Mouse (Mus musculus): ENCODE measurements at regions not wholly inside any gene's neighbourhood (a gene's known extent, or its start where the extent isn't known, plus 50 kb on each side); places are given as distances from the start of the nearest gene placed in this dataset.

- 68% methylated on average over 7 of the region's 7 CpGs for WGBS
- no peak overlapping the region for H3K4me2 ChIP-seq (ENCODE audit: low read length)
- H3K4me1 ChIP-seq (ENCODE audit: control insufficient read depth, insufficient read depth, low read depth, low read length): no peaks in the 10 kb centered on the region
- H3K9me3 ChIP-seq (ENCODE audit: control insufficient read depth, low read length): peaks cover 2% of the 10 kb centered on the region; the same call in 1 of the 2 replicates
- no peaks in the 10 kb centered on the region for H3K27me3 ChIP-seq (replicated peaks; ENCODE audit: control insufficient read depth, insufficient read depth, low read length)
- H3K9ac ChIP-seq (ENCODE audit: low read depth, low read length): no peak overlapping the region
- H3K36me3 ChIP-seq (ENCODE audit: control insufficient read depth, insufficient read depth, low read length): no peaks in the 10 kb centered on the region
- no peak overlapping the region for H3K4me3 ChIP-seq (ENCODE audit: low read length)
- ATAC-seq: no peak
- H3K27ac ChIP-seq (ENCODE audit: low read depth, low read length): no peak overlapping the region
Observed at GRCm38 (mm10) chr10:111712991-111713390, 206.9 kb downstream of the Phlda1 start.

GRCm38 (mm10) chr10:111713676-111714075, 207.6 kb downstream of the Phlda1 start:
- H3K9ac ChIP-seq (ENCODE audit: low read depth, low read length): no peak overlapping the region
- no peaks in the 10 kb centered on the region for H3K27me3 ChIP-seq (replicated peaks; ENCODE audit: control insufficient read depth, insufficient read depth, low read length)
- H3K9me3 ChIP-seq (ENCODE audit: control insufficient read depth, low read length): peaks cover 2% of the 10 kb centered on the region; the same call in 1 of the 2 replicates
- no peak for ATAC-seq
- no peak overlapping the region for H3K4me3 ChIP-seq (ENCODE audit: low read length)
- H3K36me3 ChIP-seq (ENCODE audit: control insufficient read depth, insufficient read depth, low read length): no peaks in the 10 kb centered on the region
- no peaks in the 10 kb centered on the region for H3K4me1 ChIP-seq (ENCODE audit: control insufficient read depth, insufficient read depth, low read depth, low read length)
- no peak overlapping the region for H3K4me2 ChIP-seq (ENCODE audit: low read length)
- H3K27ac ChIP-seq (ENCODE audit: low read depth, low read length): no peak overlapping the region

- Histone ChIP-seq H3K4me2 (ENCODE audit: low read length) (no peak overlapping the region), H3K36me3 (ENCODE audit: control insufficient read depth, insufficient read depth, low read length) (no peaks in the 10 kb centered on the region), H3K27me3 (replicated peaks; ENCODE audit: control insufficient read depth, insufficient read depth, low read length) (no peaks in the 10 kb centered on the region), H3K4me1 (ENCODE audit: control insufficient read depth, insufficient read depth, low read depth, low read length) (no peaks in the 10 kb centered on the region), H3K9ac (ENCODE audit: low read depth, low read length) (no peak overlapping the region), H3K4me3 (ENCODE audit: low read length) (no peak overlapping the region), H3K27ac (ENCODE audit: low read depth, low read length) (no peak overlapping the region), H3K9me3 (ENCODE audit: control insufficient read depth, low read length) (peaks cover 2% of the 10 kb centered on the region; the same call in 1 of the 2 replicates)
- no peak for ATAC-seq
- WGBS: 83% methylated on average over 6 of the region's 6 CpGs
Observed at GRCm38 (mm10) chr10:111715172-111715571, 209.1 kb downstream of the Phlda1 start.

- Histone ChIP-seq H3K9me3 (ENCODE audit: control insufficient read depth, low read length) (no peaks in the 10 kb centered on the region), H3K4me2 (ENCODE audit: low read length) (no peak overlapping the region)
- WGBS: 84% methylated on average over 5 of the region's 5 CpGs
Observed at GRCm38 (mm10) chr10:111719632-111720031, 213.5 kb downstream of the Phlda1 start.

GRCm38 (mm10) chr10:111721068-111721467, 215.0 kb downstream of the Phlda1 start:
- no peak overlapping the region for H3K4me3 ChIP-seq (ENCODE audit: low read length)
- 70% methylated on average over 5 of the region's 5 CpGs for WGBS
- H3K4me2 ChIP-seq (ENCODE audit: low read length): no peak overlapping the region
- H3K36me3 ChIP-seq (ENCODE audit: control insufficient read depth, insufficient read depth, low read length): no peaks in the 10 kb centered on the region
- H3K27ac ChIP-seq (ENCODE audit: low read depth, low read length): no peak overlapping the region
- H3K9me3 ChIP-seq (ENCODE audit: control insufficient read depth, low read length): no peaks in the 10 kb centered on the region
- H3K9ac ChIP-seq (ENCODE audit: low read depth, low read length): no peak overlapping the region
- no peaks in the 10 kb centered on the region for H3K4me1 ChIP-seq (ENCODE audit: control insufficient read depth, insufficient read depth, low read depth, low read length)
- ATAC-seq: no peak
- no peaks in the 10 kb centered on the region for H3K27me3 ChIP-seq (replicated peaks; ENCODE audit: control insufficient read depth, insufficient read depth, low read length)

More at GRCm38 (mm10) chr10:111719632-111720031, 213.5 kb downstream of the Phlda1 start:
- Histone ChIP-seq H3K27ac (ENCODE audit: low read depth, low read length) (no peak overlapping the region), H3K27me3 (replicated peaks; ENCODE audit: control insufficient read depth, insufficient read depth, low read length) (no peaks in the 10 kb centered on the region), H3K36me3 (ENCODE audit: control insufficient read depth, insufficient read depth, low read length) (no peaks in the 10 kb centered on the region), H3K4me3 (ENCODE audit: low read length) (no peak overlapping the region), H3K4me1 (ENCODE audit: control insufficient read depth, insufficient read depth, low read depth, low read length) (no peaks in the 10 kb centered on the region), H3K9ac (ENCODE audit: low read depth, low read length) (no peak overlapping the region)
- no peak for ATAC-seq

GRCm38 (mm10) chr10:111723885-111724284, 217.8 kb downstream of the Phlda1 start:
- no peak overlapping the region for H3K9ac ChIP-seq (ENCODE audit: low read depth, low read length)

GRCm38 (mm10) chr10:111724574-111725414, 218.7 kb downstream of the Phlda1 start:
- no peaks in the 10 kb centered on the region for H3K4me1 ChIP-seq (ENCODE audit: control insufficient read depth, insufficient read depth, low read depth, low read length)
- no peak overlapping the region for H3K4me2 ChIP-seq (ENCODE audit: low read length)
- no peak for ATAC-seq
- no peak overlapping the region for H3K27ac ChIP-seq (ENCODE audit: low read depth, low read length)
- no peaks in the 10 kb centered on the region for H3K36me3 ChIP-seq (ENCODE audit: control insufficient read depth, insufficient read depth, low read length)
- no peaks in the 10 kb centered on the region for H3K27me3 ChIP-seq (replicated peaks; ENCODE audit: control insufficient read depth, insufficient read depth, low read length)
- no peaks in the 10 kb centered on the region for H3K9me3 ChIP-seq (ENCODE audit: control insufficient read depth, low read length)
- no peak overlapping the region for H3K9ac ChIP-seq (ENCODE audit: low read depth, low read length)
- no peak overlapping the region for H3K4me3 ChIP-seq (ENCODE audit: low read length)
- WGBS: 73% methylated on average over 7 of the region's 7 CpGs

More at GRCm38 (mm10) chr10:111723885-111724284, 217.8 kb downstream of the Phlda1 start:
- Histone ChIP-seq H3K4me2 (ENCODE audit: low read length) (no peak overlapping the region), H3K27me3 (replicated peaks; ENCODE audit: control insufficient read depth, insufficient read depth, low read length) (no peaks in the 10 kb centered on the region), H3K4me1 (ENCODE audit: control insufficient read depth, insufficient read depth, low read depth, low read length) (no peaks in the 10 kb centered on the region), H3K36me3 (ENCODE audit: control insufficient read depth, insufficient read depth, low read length) (no peaks in the 10 kb centered on the region), H3K4me3 (ENCODE audit: low read length) (no peak overlapping the region), H3K27ac (ENCODE audit: low read depth, low read length) (no peak overlapping the region), H3K9me3 (ENCODE audit: control insufficient read depth, low read length) (no peaks in the 10 kb centered on the region)
- no peak for ATAC-seq
- 86% methylated on average over 2 of the region's 2 CpGs for WGBS

- 63% methylated on average over 3 of the region's 3 CpGs for WGBS
- no peak for ATAC-seq
- H3K4me2 ChIP-seq (ENCODE audit: low read length): no peak overlapping the region
- no peaks in the 10 kb centered on the region for H3K36me3 ChIP-seq (ENCODE audit: control insufficient read depth, insufficient read depth, low read length)
- H3K9ac ChIP-seq (ENCODE audit: low read depth, low read length): no peak overlapping the region
- no peaks in the 10 kb centered on the region for H3K9me3 ChIP-seq (ENCODE audit: control insufficient read depth, low read length)
- H3K4me3 ChIP-seq (ENCODE audit: low read length): no peak overlapping the region
- no peak overlapping the region for H3K27ac ChIP-seq (ENCODE audit: low read depth, low read length)
- H3K27me3 ChIP-seq (replicated peaks; ENCODE audit: control insufficient read depth, insufficient read depth, low read length): no peaks in the 10 kb centered on the region
- peaks cover 3% of the 10 kb centered on the region for H3K4me1 ChIP-seq (ENCODE audit: control insufficient read depth, insufficient read depth, low read depth, low read length)
Observed at GRCm38 (mm10) chr10:111736026-111736425, 229.9 kb downstream of the Phlda1 start.

GRCm38 (mm10) chr10:111739471-111740138, 232.9 kb upstream of the Krr1 start:
- H3K4me1 ChIP-seq (ENCODE audit: control insufficient read depth, insufficient read depth, low read depth, low read length): peaks cover 3% of the 10 kb centered on the region
- no peak overlapping the region for H3K4me2 ChIP-seq (ENCODE audit: low read length)
- no peak for ATAC-seq
- H3K4me3 ChIP-seq (ENCODE audit: low read length): no peak overlapping the region
- H3K36me3 ChIP-seq (ENCODE audit: control insufficient read depth, insufficient read depth, low read length): no peaks in the 10 kb centered on the region
- WGBS: 25% methylated on average over 5 of the region's 5 CpGs
- no peak overlapping the region for H3K9ac ChIP-seq (ENCODE audit: low read depth, low read length)
- no peaks in the 10 kb centered on the region for H3K9me3 ChIP-seq (ENCODE audit: control insufficient read depth, low read length)
- no peak overlapping the region for H3K27ac ChIP-seq (ENCODE audit: low read depth, low read length)
- H3K27me3 ChIP-seq (replicated peaks; ENCODE audit: control insufficient read depth, insufficient read depth, low read length): no peaks in the 10 kb centered on the region

Data from hindbrain, embryonic 16.5 days (tissue).